Mouse (Mus musculus): ENCODE measurements at regions not wholly inside any gene's neighbourhood (a gene's known extent, or its start where the extent isn't known, plus 50 kb on each side); places are given as distances from the start of the nearest gene placed in this dataset.

- no peaks in the 10 kb centered on the region for H3K9me3 ChIP-seq (replicated peaks)
- no peak overlapping the region for H3K4me2 ChIP-seq
- no peaks in the 10 kb centered on the region for H3K36me3 ChIP-seq
- H3K27ac ChIP-seq: no peak overlapping the region
- H3K4me3 ChIP-seq (replicated peaks): no peak overlapping the region
- H3K4me1 ChIP-seq: no peaks in the 10 kb centered on the region
- no peak overlapping the region for H3K9ac ChIP-seq
- ATAC-seq (replicated peaks; ENCODE audit: low FRiP score): no peak
- no peaks in the 10 kb centered on the region for H3K27me3 ChIP-seq
Measured at GRCm38 (mm10) chr14:92016991-92017390, 1873.5 kb downstream of the Pcdh9 start.

GRCm38 (mm10) chr14:91991290-91991689, 1899.2 kb downstream of the Pcdh9 start:
- H3K36me3 ChIP-seq: no peaks in the 10 kb centered on the region
- no peaks in the 10 kb centered on the region for H3K27me3 ChIP-seq
- H3K27ac ChIP-seq: no peak overlapping the region
- H3K4me3 ChIP-seq (replicated peaks): no peak overlapping the region
- no peak overlapping the region for H3K9ac ChIP-seq
- ATAC-seq (replicated peaks; ENCODE audit: low FRiP score): peak; percentile 58; the same call in 1 of the 2 replicates
- no peak overlapping the region for H3K4me2 ChIP-seq
- H3K9me3 ChIP-seq (replicated peaks): no peaks in the 10 kb centered on the region
- WGBS: 39% methylated on average over 2 of the region's 2 CpGs
- no peaks in the 10 kb centered on the region for H3K4me1 ChIP-seq
